Comparison of ENCODE assay signal across 8 mouse cellular contexts in the genomic region with DNA sequence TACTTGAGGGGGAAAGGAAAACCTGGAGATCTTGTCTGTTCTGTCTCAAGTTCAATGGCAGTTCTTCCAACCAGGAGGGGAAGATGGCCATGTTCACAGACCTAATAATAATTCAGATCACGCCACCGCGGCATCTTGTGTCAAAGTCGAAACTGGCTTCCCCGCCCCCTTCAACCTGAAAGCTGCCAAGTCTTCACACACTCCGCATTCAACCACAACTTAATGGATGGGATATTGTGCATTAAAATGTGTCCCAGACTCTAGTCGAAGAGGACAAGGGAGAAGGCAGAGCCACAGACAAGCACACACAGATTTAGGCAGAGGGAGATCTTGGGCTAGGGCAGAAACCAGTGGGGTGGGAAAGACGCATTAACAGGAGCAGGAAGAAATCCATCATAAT.
DNase-seq lines count a peak whose midpoint lies in the region; ATAC-seq lines count a peak whose summit lies in the region.

No protein-coding gene starts in this region.

- H3K4me3 ChIP-seq in intestine, embryonic 15.5 days (replicated peaks): peak overlapping the region; percentile 20
- H3K4me3 ChIP-seq in liver, embryonic 12.5 days: peak overlapping the region; percentile 5; the same call in 1 of the 2 replicates
- H3K4me3 ChIP-seq in neural tube, embryonic 15.5 days (replicated peaks): peak overlapping the region; percentile 49

- peak overlapping the region; percentile 36 for H3K9ac ChIP-seq in intestine, embryonic 15.5 days
- H3K9ac ChIP-seq in liver, embryonic 12.5 days: 0 out of 2 replicates have a peak overlapping the region, but pooled peaks have one; percentile 35
- H3K9ac ChIP-seq in neural tube, embryonic 15.5 days (replicated peaks): peak overlapping the region; percentile 43; the same call in 1 of the 2 replicates

- peak; percentile 97 for DNase-seq in heart, adult 11 months
- DNase-seq in heart, postnatal 25 days (ENCODE audit: low spot score): no peak
- DNase-seq in cerebellum, adult 9-10 months: peak; percentile 82
- DNase-seq in gastrocnemius, postnatal 10 days: peak; percentile 49
- no peak for DNase-seq in spleen, adult 18-20 months

- intact Hi-C loops in heart, postnatal 25 days (cut with DNase I): loop anchor here (2.0 kb wide), 1 partner anchor 25 kb away; no protein-coding TSS in a partner anchor

- no peak for ATAC-seq in intestine, embryonic 15.5 days
- no peak for ATAC-seq in liver, embryonic 12.5 days
- 0 out of 2 replicates have a peak, but pooled peaks have one; percentile 10 for ATAC-seq in neural tube, embryonic 15.5 days (ENCODE audit: low FRiP score)

- H3K4me1 ChIP-seq in intestine, embryonic 15.5 days (replicated peaks): peaks cover 16% of the 10 kb centered on the region
- peaks cover 20% of the 10 kb centered on the region for H3K4me1 ChIP-seq in liver, embryonic 12.5 days
- H3K4me1 ChIP-seq in neural tube, embryonic 15.5 days: peaks cover 31% of the 10 kb centered on the region

- no peaks in the 10 kb centered on the region for H3K36me3 ChIP-seq in intestine, embryonic 15.5 days
- H3K36me3 ChIP-seq in liver, embryonic 12.5 days: no peaks in the 10 kb centered on the region
- H3K36me3 ChIP-seq in neural tube, embryonic 15.5 days: no peaks in the 10 kb centered on the region

- H3K4me2 ChIP-seq in intestine, embryonic 15.5 days (replicated peaks): peak overlapping the region; percentile 83
- H3K4me2 ChIP-seq in liver, embryonic 12.5 days: peak overlapping the region; percentile 83
- peak overlapping the region; percentile 93 for H3K4me2 ChIP-seq in neural tube, embryonic 15.5 days

- H3K27ac ChIP-seq in intestine, embryonic 15.5 days: peak overlapping the region; percentile 93
- peak overlapping the region; percentile 66; the same call in 1 of the 2 replicates for H3K27ac ChIP-seq in liver, embryonic 12.5 days
- H3K27ac ChIP-seq in neural tube, embryonic 15.5 days (replicated peaks): peak overlapping the region; percentile 88

- no peaks in the 10 kb centered on the region for H3K9me3 ChIP-seq in intestine, embryonic 15.5 days
- H3K9me3 ChIP-seq in liver, embryonic 12.5 days (replicated peaks): no peaks in the 10 kb centered on the region
- no peaks in the 10 kb centered on the region for H3K9me3 ChIP-seq in neural tube, embryonic 15.5 days (replicated peaks)

- WGBS in intestine, embryonic 15.5 days: 3% methylated on average over 8 of the region's 8 CpGs
- WGBS in liver, embryonic 12.5 days (ENCODE audit: insufficient replicate concordance): 2% methylated on average over 8 of the region's 8 CpGs
- WGBS in neural tube, embryonic 15.5 days: under 1% methylated on average over 8 of the region's 8 CpGs

- H3K27me3 ChIP-seq in intestine, embryonic 15.5 days (replicated peaks): no peaks in the 10 kb centered on the region
- peaks cover 75% of the 10 kb centered on the region for H3K27me3 ChIP-seq in liver, embryonic 12.5 days (replicated peaks)
- H3K27me3 ChIP-seq in neural tube, embryonic 15.5 days (replicated peaks): no peaks in the 10 kb centered on the region

Comparison
In these comparisons a context has a peak if more than half of its experiments do, and no peak if none do; other contexts are left out.
1. DNase-seq: peak in heart, adult 11 months (single experiment), cerebellum, adult 9-10 months (single experiment) and gastrocnemius, postnatal 10 days (single experiment); none in heart, postnatal 25 days (single experiment) and spleen, adult 18-20 months (0 of 2).
2. Peak in every context shown above with its lines, with median percentiles within 50 percentile points of each other: H3K27ac ChIP-seq, H3K4me2 ChIP-seq, H3K4me3 ChIP-seq and H3K9ac ChIP-seq.